Mouse (Mus musculus) layer of hippocampus, adult 9-11 months (tissue): ENCODE measurements around the gene Kctd17.

Source experiments
- DNase-seq: peaks from one replicate; pipeline ENCODE4 v3.0.0; 2022

Kctd17 gene

GRCm38 (mm10) chr15:78428391-78429138 is at the start of gene Kctd17:
TSS of gene Kctd17 (plus strand) at chr15:78428564.
- DNase-seq = peak; percentile 80

- DNase-seq = no peak
Observed at GRCm38 (mm10) chr15:78380208-78380607, 48.2 kb upstream of the Kctd17 start.

GRCm38 (mm10) chr15:78380741-78381140 is 47.6 kb upstream of the Kctd17 start:
- peak; percentile 82 for DNase-seq

- DNase-seq = no peak
Observed at GRCm38 (mm10) chr15:78382115-78382514, 46.2 kb upstream of the Kctd17 start.

- peak; percentile 89 for DNase-seq
Observed at GRCm38 (mm10) chr15:78383450-78384219, 44.7 kb upstream of the Kctd17 start.

- DNase-seq = peak; percentile 73
Observed at GRCm38 (mm10) chr15:78384220-78385116, 43.9 kb upstream of the Kctd17 start.

GRCm38 (mm10) chr15:78385564-78385963 is 42.8 kb upstream of the Kctd17 start:
- DNase-seq = no peak

- DNase-seq = no peak
Observed at GRCm38 (mm10) chr15:78390855-78391254, 37.5 kb upstream of the Kctd17 start.

- DNase-seq = no peak
Observed at GRCm38 (mm10) chr15:78395478-78395962, 32.8 kb upstream of the Kctd17 start, which contains the start of gene Tex33. TSS of gene Tex33 (minus strand) at chr15:78395912.

GRCm38 (mm10) chr15:78401345-78401744 is 27.0 kb upstream of the Kctd17 start:
- no peak for DNase-seq

GRCm38 (mm10) chr15:78401921-78402320 is 26.4 kb upstream of the Kctd17 start:
- DNase-seq = peak; percentile 66

- DNase-seq = no peak
Observed at GRCm38 (mm10) chr15:78402423-78402822, 25.9 kb upstream of the Kctd17 start.

GRCm38 (mm10) chr15:78403301-78403741 is 25.0 kb upstream of the Kctd17 start:
- no peak for DNase-seq

GRCm38 (mm10) chr15:78403896-78404295 is 24.5 kb upstream of the Kctd17 start:
- DNase-seq = no peak

- no peak for DNase-seq
Observed at GRCm38 (mm10) chr15:78405098-78405497, 23.3 kb upstream of the Kctd17 start.

GRCm38 (mm10) chr15:78405517-78406211 is 22.7 kb upstream of the Kctd17 start, which contains the start of gene Tst:
TSS of gene Tst (minus strand) at chr15:78405907.
- peak; percentile 95 for DNase-seq

- DNase-seq = peak; percentile 87
Observed at GRCm38 (mm10) chr15:78406293-78406934, 21.9 kb upstream of the Kctd17 start, which contains the start of gene Mpst. TSS of gene Mpst (plus strand) at chr15:78406416.

- no peak for DNase-seq
Observed at GRCm38 (mm10) chr15:78409570-78410052, 18.8 kb upstream of the Kctd17 start.

- DNase-seq = no peak
Observed at GRCm38 (mm10) chr15:78413083-78413718, 15.2 kb upstream of the Kctd17 start.

- no peak for DNase-seq
Observed at GRCm38 (mm10) chr15:78413719-78414117, 14.6 kb upstream of the Kctd17 start.

- DNase-seq = no peak
Observed at GRCm38 (mm10) chr15:78414157-78414556, 14.2 kb upstream of the Kctd17 start.
